Mouse (Mus musculus): ENCODE results near the gene Irf2bp1.

Irf2bp1 gene

DNA sequence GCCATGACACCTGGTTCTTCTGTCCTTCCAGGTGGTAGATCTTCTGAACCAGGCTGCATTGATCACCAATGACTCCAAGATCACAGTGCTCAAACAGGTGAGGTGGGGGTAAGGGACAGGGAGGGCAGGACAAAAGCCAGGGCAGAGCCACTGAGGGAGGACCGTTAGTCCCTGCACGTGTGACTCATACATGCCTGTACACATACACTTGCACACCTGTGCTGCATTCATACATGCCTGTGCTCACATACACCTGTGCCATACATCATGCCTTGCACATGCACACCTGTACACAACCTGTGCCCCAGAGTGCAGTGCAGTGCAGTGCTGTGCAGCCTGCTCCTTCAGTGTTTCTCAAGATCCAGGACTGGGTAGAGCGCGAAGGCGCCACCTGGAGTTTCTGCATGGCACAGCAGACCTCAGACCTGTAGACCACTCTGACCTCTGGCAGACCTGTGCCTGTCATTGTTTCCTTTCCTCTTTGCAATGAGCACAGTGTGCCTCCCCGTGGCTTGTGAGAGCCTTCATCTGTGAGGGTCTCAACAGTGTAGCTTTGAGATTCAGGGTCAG lies 25.3 kb downstream of the Irf2bp1 start:
- peak; percentile 93 for DNase-seq

DNA sequence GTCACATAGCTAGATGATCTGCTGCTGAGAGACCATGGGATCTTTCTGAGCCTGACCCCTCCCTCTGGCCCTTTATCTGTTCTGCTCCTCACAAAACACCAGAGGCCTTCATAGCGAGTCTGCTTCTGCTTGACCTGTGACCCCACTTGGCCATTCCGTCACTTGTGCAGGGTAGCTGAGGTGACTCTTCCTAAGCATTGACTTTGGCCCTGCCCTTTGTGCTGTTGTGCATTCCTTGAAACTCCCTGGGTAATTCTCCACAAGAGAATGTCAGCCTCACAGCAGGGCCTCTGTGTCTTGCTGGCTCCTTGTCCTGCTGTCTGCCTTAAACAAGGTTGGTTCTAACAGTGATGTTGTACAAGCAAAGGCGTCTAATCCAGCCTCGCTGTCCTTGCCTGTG lies 27.8 kb downstream of the Irf2bp1 start:
- DNase-seq, result no peak

DNA sequence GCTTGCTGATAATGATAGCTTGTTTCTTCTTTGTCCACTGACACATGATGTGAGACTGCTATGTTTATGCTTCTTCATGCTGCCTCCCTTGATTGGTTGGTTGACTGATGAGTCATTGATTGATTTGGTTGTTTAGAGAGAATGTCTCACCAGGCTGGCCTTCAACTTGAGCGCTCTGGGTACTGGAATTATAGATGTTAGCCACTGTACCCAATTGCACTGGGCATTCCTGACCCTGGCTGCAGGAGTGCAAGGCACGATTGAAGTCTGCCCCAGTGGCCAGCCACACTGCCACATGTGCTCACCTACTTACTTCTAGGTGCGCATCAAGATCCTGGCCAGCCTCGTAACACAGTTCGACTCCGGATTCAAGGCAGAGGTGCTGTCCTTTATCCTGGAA lies 40.8 kb downstream of the Irf2bp1 start:
- DNase-seq, result no peak

DNA sequence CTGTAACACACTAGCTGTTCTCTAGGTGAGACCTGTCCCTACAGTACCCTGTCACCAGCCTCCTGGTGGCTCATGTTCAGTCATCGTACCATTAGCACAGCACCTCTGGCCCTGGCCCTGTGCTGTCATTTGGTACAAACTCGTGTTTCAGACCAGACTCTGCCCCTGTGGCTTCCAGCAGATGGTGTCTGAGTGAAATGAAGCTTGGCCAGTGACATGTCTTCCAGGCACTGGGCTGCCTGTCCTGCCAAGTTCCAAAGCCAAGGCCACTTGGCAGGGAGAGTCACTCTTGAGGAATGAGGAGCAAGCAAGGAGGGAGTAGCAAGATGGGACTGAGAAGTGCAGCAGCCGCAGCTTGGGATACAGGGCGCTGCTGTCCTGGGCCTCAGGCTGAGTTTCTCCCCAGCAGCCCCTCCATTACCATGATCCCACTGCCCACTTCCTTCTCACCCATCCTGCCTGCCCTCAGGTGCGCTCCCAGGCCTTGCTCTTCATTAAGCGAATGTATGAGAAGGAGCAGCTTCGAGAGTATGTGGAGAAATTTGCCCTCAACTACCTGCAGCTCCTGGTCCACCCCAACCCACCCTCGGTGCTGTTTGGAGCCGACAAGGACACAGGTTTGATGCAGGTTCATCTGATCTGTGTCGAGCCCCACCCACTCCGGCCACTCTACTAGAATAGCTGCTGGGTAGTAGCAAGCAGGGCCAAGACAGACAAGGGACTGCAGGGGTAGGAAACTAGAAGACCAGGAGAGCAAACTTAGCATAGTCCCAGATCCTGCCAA lies 42.6 kb downstream of the Irf2bp1 start:
- peak; percentile 94 for DNase-seq

DNA sequence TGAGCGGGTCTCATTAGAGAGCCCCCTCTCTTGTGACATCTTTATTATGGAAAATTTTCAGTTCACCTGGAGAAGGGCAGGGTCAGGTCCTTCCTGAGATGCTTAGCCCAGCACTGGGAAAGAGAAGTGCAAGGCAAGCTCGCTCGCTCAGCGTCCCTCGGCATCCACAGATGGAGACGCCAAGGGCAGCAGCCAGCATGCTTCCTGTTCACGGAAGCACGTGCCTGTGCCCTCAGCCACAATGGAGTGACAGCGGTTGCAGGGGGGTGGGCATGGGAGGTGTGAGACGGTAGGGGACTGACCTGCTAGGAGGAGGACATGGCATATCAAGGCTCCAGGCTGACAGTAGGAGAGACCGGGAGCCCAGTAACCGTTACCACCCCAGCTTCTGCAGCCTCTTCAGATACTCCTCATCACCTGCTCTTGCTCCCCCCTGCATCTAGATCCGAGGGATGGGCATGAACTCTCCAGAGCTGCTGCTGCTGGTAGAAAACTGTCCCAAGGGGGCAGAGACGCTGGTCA lies 44.2 kb downstream of the Irf2bp1 start:
- DNase-seq, result peak; percentile 87

DNA sequence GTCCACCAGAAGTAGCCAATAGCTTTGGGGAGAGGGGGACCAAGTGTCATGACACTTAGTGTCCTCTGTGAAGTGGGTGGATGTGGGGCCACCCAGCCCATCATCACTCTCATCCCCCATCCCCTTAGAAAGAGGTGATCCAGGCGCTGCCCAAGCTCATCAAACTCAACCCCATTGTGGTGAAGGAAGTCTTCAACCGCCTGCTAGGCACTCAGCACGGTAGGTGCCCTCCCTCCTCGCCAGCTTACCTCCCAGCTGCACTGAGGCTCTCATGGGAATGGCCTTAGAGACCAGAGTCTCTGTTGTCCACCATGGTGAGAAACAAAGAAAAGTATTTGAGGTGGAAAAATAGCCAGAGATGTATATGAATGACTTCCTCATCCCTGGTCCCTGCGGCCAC lies 45.4 kb downstream of the Irf2bp1 start:
- DNase-seq, result peak; percentile 90

DNA sequence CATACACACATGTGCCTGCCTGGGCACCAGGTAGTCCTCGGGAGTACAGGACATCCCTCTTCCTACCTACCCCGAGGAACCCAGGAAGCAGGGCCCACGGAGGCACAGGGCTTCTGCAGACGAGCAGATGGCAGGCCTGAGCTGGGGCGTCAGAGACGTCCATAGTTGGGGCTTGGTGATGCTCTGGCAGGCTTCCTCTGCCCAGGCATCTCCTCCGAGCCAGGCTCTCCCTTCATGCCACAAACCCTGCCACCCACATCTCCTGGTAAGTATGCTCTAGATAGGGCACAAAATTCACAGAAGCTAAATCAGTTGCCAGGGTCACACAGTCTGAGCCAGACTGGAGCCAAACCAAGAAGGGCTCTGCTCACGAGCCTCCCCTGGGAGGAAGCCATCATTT lies 46.3 kb downstream of the Irf2bp1 start:
- peak; percentile 90 for DNase-seq

DNA sequence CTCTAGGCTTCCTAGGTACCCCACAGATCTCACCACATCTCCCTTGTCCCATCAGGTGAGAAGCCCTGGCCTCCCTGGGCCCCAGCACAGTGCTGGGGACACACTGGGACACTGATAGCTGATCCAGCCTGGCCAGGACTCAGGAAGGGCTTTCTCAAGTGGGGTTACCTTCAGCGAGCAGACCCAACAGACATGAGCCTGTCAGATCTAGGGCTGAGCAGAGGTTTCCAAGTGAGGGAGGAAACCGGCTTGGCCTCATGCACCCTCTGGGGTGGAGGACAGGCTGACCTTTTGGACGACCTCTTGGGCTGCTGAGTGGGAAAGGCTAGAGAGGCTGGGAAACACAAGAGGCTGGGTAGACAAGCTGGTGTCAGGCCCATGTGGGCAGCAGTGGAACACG lies 47.3 kb downstream of the Irf2bp1 start:
- peak; percentile 93 for DNase-seq

DNA sequence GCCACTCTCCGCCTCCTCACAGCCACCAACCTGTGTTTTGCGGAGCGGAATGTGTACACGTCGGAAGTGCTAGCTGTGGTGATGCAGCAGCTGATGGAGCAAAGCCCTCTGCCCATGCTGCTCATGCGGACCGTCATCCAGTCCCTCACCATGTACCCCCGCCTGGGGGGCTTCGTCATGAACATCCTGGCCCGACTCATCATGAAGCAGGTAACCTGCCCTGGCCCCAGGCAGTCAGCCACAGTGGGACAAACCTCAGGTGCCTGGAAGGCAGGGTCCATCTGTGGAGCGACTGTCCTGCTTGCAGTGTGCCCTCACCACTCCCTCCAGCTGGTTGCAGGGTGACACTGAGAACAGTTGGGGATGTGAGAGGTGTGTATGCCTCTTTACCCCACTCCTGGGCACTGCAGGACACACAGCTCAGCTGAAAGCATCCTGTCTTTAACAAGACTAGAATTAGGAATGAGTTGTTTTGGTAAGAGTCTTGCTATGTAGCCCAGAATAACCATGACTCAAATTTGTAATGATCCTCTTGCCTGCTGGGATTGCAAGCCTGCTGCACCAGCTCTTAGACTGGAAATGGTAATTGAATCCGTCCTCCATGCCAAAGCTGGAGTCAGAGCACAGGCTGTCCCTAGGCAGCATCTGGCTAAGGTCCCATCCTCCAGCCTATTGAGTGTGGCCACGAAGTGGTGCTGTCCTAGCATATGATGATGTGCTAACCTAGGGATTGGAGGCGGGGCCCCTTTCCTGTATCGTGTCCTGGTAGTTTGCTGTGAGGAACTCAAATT lies 48.7 kb downstream of the Irf2bp1 start:
- DNase-seq, result peak; percentile 92

DNA sequence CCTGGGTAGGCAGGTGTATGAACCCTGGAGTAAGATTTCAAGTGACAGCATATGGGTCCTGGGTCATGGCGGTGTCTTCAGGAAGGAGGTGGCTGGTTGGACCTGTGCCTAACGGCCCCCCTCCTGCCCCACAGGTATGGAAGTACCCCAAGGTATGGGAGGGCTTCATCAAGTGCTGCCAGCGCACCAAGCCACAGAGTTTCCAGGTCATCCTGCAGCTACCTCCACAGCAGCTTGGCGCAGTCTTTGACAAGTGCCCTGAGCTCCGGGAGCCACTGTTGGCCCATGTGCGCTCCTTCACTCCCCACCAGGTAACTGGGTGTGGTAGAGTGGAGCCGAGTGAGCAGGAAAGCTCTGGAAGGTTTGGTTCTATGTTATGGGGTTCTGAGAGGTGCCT lies 49.3 kb downstream of the Irf2bp1 start:
- peak; percentile 89 for DNase-seq

DNA sequence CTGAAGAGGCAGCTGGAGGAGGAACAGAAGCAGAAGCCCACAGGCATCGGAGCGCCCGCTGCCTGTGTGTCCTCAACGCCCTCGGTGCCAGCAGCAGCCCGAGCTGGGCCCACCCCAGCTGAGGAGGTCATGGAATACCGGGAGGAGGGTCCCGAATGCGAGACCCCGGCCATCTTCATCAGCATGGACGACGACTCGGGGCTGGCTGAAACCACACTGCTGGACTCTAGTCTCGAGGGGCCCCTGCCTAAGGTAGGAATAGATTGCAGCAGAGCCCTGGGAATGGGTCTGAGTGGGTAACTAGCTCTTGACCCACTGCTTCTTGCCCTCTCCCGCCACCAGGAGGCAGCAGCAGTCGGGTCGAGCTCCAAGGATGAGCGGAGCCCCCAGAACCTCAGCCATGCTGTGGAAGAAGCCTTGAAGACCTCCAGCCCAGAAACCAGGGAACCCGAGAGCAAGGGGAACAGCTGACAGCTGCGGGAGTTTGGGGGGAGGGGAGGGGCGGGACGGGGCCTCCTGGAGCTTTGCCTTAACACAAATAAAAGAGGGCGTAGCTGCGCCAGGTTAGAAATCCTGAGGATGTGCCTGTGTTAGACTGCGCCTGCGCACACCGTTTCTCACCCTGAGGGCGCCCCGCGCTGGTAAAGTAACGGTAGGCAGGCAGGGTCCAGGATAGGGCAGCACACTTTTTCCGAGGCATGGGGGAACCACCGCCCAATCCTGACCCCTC lies 50.4 kb downstream of the Irf2bp1 start, which contains the start of gene Rsph6a:
Rsph6a (plus strand) TSS at position 644 of the 730 bp plus-strand sequence.
- peak; percentile 90 for DNase-seq

DNA sequence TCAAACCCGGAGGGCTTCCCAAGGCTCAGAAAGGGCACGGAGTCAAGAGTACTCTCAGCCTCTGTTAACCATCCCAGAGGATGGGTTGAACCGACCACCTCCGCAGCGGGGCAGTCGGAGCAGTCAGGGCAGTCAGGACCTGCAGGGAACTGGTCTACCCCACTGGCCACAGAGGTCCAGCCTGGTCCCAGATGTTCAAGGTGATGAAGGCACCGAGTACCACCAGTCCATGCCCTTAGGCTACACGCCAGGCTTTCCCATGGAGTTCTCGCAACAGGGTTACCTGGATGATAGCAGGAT lies 50.9 kb downstream of the Irf2bp1 start:
- no peak for DNase-seq

DNA sequence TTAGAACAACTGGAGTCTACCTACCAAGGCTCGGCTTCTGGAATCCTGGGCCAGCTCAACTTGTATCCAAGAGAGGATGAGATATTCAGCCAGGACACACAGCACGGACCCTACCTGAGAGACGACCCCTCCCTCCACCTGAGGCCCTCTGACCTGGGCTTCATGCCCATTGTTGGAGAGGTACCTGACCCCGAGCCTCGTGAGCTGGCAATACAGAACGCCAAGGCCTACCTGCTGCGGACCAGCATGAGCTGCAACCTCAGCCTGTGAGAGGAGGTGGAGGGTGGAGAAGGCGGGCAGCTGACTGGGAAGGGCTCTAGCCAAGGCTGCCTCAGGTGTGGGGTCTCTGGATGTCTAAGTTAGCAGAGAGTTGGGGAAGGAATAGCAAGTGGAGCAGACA lies 51.3 kb downstream of the Irf2bp1 start:
- DNase-seq, result peak; percentile 84
